Mouse (Mus musculus): ENCODE results near the gene Scmh1.

DNA sequence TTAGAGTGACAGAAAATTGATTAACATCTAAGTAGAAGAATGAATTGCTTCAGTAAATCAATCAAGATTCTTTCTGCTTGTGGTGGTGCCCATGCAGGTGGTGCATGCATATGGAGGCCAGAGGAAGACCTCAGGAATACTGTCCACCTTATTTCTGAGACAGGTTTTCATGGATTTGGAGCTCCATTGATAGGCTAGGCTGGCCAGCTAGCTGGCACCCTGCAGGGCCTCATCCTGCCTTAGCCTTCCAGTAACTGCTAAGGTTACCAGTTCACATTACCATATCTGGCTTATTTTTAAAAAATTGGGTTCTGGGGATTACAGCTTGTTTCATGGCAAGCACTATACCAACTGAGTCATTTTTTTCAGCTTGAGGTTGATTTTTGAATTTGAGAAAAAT, 15.1 kb downstream of the Scmh1 start:
- TF ChIP-seq POLR2A (IDR thresholded peaks at IDR 0.05; ENCODE audit: borderline replicate concordance, low read depth, low read length) (no peak), CTCF (IDR thresholded peaks at IDR 0.05; ENCODE audit: low read depth, low read length) (no peak)

Measured in bone marrow macrophage, adult 2 months (primary cell).